Mouse (Mus musculus): ENCODE data around the gene Gm49384. TPM values are rescaled to one million over a fixed set of nuclear protein-coding genes. Genes with fewer than 3 reads are reported as not detected.

Gene Gm49384
- total RNA-seq (2022): 1 to 10 TPM; 2.3 to 4.1 (median 3.3) TPM

DNA sequence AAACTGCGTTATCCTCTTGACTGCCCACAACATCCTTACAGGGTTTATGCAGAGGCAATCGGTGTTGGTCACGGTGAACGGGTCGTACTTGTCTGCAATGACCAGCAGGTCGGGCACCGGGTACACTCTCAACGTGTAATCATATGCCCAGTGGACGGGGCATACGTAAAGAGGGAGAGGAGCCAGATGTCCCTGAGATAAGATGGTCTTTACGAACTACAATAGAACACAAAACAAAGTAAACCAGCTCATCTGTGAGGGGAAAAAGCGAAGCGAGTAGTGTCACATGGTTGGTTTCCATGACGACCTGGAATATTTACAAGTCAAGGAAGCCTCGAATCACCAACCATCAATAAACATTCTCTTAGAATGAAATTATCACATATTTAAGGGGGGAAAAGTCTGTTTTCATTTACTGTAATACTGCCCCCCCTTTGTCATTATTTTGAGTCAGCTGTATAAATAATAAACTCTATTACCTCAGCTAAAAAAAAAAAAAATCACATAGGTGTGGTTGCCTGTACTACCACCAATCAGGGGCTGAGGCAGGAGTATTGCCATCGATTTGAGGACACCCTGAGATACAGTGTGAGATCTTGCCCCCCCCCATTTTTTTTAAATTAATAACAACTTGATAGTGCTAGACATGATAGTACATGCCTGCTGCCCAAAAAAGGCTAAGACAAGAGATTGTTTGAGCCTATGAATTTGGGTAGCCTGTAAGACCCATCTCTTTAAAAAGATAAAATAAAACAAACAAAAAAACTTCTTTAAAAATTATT is at the start of gene Gm49384:
Gm49384 (minus strand) TSS at position 216 of the 782 bp plus-strand sequence.
- DNase-seq (ENCODE audit: low spot score): no peak

DNA sequence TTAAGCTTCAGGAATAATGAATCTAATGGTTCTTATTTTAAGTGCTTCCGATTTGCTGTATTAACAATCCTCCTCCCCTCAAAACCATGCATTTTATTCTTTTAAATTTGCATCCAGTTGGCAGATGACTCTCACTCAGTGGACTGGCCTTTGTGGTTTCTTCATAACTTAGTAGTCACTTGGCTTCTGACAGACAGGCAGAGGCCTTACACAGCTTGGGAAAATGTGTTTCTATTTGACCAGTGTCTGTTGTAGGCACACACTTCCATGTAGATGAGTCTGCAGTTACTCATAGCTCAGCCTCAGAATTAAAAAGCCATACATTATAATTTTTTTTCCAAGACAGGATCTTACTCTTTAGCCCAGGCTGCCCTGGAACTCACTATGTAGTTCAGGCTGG is 49.7 kb upstream of the Gm49384 start:
- no peak for DNase-seq (ENCODE audit: low spot score)

DNA sequence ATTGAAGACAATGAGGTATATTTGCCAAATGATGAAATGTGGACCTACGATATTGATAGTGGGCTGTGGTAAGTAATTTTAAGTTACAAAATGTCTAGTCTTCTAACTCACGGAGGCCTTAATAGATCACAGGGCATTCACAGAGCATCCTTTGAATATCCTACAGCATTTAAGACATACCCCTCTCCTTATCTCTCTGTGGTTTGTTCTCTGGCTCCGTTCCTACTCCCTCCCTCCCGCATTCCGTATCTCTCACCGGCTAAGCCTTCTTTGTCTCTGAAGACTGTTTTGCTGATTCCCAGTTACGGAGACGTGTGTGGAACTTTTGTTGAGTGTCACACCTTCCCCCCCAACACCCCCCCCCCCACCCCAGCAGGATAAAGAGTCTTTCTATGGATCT is 46.7 kb upstream of the Gm49384 start:
- DNase-seq (ENCODE audit: low spot score): no peak

DNA sequence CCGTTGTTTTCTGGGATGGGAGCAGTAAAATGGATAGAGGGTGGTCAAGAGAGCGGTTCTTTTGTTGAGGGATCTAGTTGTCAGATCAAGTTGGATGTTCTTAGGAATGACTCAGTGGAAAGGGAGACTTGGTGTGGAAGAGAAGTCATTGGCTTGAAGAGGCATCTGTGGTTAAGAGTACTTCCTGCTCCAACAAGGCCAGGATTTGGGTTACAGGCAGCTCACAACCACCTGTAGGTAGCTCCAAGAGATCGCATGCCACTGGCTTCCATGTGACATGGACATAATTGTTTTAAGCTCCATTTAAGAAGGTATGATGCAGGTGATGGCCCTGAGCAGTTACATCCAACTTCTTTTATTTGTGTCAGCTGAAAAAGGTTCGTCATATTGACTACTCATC is 45.7 kb upstream of the Gm49384 start:
- DNase-seq (ENCODE audit: low spot score): no peak

DNA sequence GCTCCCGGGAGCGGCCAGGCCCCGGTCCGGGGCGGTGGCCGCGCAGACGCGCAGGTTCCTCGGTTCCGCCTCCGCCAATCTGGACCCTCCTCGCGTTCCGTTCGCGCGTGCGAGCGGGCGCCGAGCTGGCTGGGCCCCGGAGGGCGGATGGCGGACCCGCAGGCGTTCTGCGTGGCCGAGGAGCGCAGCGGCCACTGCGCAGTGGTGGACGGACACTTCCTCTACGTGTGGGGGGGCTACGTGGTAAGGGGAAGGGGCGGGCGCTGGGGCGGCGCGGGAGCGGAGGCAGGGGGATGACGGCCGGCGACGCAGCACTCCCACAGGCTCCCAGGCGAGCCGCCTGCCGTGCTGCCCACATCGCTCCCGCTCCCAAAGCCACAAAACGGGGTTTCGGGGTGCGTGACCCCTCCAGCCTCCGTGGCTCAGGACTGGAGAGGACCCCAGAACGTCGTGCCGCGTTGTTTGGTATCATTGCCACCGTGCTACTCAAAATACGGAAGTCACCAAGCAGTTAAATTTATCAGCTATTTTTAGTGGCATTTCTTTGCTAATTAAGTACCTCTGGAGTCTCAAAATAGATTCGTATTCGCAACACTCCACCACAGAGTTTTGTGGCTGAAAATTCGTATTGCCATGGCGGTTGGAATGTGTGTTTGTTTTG is 37.8 kb upstream of the Gm49384 start:
- DNase-seq (ENCODE audit: low spot score): peak; percentile 48

DNA sequence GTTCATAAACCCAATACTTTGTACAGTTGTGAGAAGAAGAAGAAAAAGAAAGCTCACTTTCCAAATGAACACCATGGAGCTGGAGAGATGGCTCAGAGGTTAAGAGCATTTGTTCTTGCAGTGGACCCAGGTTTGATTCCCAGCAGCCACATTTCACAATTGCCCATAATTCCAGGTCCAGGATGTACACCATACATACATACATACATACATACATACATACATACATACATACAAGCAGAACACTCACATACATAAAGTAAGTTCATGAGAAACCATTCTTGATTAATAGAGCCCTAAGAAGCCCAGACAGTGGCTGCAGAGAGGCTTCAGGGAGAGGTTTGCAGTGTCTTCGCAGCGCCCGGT is 37.3 kb upstream of the Gm49384 start:
- DNase-seq (ENCODE audit: low spot score): no peak

DNA sequence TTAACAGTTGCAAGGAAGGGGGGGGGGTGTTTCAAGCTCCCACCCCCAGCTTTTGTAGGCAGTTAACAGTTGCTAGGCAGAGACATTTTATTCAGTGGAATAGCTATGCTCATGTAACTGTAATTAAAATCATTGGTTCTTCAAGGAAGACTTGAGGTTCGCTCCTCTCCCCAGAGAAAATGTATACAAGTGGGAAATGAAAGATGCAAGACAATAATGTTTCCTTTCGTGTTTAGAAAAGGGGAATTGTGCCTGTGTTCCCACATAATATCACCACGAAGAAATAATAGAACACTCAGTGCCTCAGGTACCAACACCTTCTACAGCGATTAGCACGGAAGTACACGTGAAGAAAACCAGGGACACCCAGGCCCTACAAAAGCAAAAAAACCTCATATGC is 36.8 kb upstream of the Gm49384 start, which contains the start of gene Klhdc1:
Klhdc1 (plus strand) TSS at position 301 of the 400 bp plus-strand sequence.
- DNase-seq (ENCODE audit: low spot score): no peak

DNA sequence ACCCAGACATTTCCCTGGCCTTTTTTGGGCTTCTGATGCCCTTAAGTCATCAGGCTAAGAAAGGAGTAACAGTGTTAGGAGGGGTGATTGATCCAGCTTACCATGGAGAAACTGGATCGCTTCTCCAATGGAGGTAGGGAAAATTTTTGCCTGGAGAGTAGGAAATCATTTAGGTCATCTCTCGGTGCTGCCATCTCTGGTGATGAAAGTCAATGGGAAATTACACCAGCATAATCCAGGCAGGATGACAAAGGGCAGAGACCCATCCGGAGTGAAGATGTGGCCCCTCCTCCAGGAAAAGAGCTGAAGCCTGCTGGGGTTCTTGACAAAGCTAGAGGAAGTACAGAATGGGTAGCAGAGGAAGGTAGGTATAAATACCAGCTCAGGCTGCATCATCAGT is 34.2 kb upstream of the Gm49384 start:
- no peak for DNase-seq (ENCODE audit: low spot score)

DNA sequence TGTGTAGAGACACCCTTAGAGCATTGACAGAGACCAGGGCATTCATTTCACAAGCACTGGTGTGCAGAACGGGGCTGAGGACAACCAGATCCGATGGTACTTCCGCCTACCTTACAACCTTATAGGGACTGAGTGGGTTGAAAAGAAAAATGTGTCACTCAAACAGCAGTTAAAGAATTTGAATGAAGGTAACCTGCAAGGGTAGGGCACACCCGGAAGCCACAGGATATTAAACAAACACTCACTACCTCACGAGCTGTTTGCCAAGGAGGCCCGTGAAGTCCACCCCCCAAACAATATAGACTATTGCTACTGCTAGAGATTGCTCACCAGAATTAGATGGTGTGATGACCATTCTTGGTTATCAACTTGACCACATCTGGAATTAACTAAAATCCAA is 31.7 kb upstream of the Gm49384 start:
- DNase-seq (ENCODE audit: low spot score): no peak

DNA sequence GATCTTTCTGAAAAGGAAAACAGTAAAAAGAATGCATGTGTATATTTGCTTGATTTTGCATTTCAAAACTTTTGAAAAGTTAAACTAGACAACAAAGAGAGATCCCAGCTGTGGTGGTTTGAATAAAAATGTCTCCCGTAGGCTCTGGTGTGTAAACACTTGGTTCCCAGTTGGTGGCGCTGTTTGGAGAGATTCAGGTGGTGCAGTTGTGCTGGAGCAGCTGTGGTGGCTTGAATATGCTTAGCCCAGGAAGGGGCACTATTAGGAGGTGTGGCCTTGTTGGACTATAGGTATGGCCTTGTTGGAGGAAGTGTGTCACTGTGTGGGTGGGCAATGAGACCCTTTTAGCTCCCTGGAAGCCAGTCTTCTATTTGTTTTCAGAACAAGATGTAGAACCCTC is 25.2 kb upstream of the Gm49384 start:
- no peak for DNase-seq (ENCODE audit: low spot score)

DNA sequence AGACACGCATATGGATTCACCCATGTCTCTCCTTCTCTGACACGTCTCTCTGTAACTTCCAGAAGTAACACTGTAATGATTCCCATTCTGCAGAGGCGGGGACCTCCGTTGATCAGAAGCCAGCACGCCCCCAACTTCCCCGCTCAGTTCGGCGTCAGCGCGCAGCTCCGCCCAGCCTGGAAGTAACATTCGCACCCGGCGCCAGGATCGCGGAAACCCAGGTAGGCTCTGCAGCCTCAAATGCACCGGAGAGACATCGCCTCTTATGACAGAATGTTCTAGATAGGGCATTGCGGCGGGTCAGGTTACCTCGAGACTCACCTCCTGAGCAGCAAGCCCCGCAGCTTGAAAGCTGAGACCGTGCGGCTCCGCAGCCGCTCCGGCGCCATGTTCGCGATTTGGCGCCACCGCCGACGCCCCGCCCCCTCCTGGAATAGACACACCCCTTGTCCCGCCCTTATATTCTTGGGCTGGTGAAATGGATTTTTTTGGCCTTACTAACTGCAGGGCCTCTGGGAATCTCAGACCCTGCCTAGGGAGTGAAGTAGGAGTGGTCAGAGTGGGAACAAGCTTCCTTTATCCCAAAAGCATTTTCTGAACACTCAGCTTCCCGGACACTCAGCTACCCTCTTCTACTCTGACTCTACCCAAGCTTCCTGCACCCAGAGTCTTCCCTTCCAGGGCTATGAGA is 23.9 kb upstream of the Gm49384 start, which contains the start of gene Pole2:
Pole2 (minus strand) TSS at position 420 of the 691 bp plus-strand sequence.
- DNase-seq (ENCODE audit: low spot score): peak; percentile 90

DNA sequence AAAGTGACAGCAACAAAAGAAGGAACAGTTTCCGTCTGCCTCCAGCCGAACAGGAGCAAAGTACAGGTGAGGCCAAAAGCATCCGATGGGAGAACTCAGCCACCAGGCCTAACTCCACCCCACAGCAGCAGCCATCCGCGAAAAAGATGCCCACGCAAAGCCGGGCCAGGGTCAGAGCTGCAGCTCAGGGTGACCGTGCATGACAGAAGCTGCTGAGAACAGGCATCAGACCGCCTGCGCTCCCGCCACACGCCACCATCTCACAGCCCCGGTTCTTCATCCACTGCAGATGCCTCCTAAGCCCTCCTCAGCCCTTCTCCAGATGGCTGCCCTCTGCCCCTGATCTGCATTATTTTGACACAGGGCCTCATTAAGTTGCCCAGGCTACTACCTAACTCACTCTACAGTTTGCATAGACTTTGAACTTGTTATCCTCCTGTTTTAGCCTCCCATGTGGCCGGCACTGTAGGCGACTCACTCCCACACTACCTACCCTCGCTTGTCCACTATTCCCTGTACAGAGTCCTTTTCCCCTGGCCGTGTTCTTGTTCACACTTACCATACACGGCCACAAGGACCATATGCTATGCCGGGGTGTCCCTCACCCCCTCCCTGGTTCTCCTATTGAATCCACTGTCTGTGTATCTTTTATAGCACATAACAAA is 16.7 kb upstream of the Gm49384 start:
- DNase-seq (ENCODE audit: low spot score): no peak

DNA sequence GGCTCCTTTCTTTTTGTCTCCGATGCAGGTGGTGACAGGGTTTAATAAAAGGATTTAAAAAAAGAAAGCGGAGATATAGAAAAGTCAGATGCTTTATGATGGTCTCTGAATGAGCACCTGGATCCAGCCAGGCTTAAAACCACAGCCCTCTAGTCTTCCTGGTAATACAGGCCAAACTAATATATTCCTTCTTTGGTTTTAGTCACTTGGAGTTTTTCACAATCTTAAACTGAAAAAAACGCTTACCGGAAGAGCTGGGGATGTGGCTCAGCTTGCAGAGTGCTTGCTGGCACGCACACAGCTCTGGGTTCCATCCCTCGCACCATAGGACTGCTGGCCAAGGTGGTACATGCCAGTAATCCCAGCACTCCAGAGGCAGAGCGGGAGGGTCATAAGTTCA is 12.5 kb upstream of the Gm49384 start:
- no peak for DNase-seq (ENCODE audit: low spot score)

DNA sequence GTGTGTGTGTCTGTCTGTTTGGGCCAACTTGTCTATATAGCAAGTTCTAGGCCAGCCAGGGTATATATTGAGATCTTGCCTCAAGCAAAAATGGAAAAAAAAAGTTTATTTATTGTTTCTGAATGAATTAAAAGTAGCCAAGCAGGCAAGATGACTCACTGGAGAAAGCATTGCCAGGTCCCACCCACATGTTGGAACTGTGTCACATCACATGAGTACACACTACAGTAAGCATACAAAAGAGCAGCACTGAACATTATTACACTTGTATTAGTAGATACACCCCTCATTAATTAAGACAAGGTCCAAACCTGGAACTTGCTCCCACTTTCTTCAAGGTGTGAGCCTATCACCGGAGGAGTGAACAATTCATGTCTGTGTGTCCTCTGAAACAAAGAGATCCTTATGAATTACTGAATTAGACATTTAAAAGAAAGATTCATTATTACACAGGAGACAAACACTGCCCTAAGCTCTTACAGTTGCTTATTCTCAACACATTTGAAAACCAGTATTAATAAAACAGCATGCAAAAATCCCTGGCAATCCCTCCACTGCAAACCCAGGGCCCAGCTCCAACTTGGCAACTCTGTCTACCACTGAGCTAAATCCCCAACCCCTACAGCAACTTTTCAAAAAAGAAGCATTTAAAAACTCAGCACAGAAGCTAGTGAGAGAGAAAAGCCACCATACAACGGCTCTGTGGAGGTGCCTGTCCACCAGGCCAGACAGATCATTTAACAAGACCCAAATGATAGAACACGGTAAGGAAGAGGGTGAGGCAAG is 11.1 kb upstream of the Gm49384 start:
- peak; percentile 74 for DNase-seq (ENCODE audit: low spot score)

DNA sequence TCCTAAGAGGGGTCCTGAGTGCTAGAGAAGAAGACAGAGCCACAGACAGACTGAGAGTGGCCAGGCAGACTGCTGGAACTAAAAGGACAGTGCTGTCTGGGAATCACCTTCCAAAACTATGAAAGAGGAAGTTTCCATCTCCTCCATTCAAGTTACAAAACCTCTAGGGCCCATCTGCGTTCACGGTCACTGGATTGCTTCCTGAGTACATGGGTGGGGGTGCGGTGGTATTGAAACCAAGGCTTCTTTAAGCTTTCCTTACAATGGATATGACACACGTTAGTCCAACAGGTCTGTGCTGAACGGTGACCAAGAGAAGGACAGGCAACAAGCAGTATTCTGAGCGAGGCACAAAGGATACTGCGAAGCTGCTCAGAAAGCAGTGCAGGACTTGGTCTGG is 10.3 kb upstream of the Gm49384 start:
- no peak for DNase-seq (ENCODE audit: low spot score)

DNA sequence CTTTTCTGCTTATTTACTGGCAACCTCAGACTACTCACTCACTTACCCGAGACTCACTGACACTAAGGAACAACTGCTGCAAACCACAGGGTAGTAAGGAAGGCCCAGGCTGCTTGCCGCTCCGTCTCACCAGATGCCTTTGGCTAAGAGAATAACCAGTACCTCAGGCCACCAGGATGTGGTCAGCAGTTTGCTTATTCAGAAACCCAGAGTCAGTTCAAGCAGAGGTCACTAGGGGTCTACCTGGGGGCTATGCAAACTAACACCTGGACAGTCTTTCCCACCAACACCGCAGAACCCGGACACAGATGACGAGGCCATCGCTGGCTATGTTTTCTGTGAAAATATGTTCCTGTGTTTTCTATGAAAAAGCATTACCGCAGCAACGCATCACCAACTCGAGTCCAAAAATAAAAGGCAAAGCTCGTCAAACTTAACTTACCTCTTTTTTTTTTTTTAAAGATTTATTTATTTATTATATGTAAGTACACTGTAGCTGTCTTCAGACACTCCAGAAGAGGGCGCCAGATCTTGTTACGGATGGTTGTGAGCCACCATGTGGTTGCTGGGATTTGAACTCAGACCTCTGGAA is 9.2 kb upstream of the Gm49384 start:
- no peak for DNase-seq (ENCODE audit: low spot score)

DNA sequence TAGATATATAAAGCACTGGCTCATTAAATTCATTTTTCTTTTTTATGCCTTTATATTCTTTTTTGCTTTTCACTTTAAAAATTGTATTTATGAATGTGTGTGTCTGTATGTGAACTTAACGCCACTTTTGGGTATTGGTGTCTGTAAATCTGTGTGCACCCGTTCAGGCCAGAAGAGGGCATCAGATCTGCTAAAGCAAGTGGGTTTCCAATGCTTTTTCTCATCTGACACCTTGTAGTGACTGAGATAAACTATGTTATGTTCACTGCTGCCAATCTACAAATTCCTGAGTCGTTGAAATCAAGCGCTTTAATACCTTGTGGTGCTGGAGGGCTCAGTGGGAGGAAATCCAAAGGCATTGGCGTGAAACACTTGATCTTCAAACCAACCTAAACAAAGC is 7.0 kb upstream of the Gm49384 start:
- DNase-seq (ENCODE audit: low spot score): no peak

DNA sequence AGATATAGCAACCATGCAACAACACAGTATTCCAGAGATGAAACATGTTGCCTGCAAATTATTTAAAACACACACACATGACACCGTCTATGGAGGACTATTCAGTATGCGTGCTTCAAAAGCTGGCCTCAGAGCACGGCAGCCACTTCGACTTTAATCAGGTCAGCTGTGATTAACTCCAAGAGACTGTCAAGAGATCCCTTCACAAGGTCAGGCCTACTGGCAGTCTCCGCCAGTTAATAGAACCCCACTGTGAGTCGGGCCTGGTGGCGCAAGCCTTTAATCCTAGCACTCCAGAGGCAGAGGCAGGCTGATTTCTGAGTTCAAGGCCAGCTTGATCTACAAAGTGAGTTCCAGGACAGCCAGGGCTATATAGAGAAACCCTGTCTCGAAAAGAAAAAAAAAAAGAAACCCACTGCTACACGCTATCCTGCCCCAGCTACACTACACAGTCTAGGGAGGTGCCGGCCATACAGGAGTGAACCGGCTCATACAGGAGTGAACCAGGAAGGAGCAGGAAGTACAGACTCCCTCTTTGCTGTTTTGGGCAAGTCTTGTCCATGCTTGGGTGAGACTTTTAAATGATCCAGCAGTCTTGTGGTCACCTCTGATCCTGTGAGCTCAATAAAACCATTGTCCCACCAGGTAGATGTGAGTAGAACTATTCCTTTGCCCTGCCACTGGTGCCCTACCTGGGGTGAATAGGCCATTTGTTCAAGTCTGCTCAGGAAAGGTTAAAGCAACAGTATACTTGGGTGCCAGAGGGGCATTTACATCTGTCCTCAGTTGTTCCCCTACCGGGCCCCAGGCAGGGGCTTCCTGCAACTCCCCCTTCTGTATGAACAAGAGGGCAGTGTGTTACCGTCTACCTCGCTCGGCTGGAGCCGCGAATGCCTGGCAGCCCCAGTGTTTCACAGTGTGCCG is 6.3 kb upstream of the Gm49384 start:
- no peak for DNase-seq (ENCODE audit: low spot score)

DNA sequence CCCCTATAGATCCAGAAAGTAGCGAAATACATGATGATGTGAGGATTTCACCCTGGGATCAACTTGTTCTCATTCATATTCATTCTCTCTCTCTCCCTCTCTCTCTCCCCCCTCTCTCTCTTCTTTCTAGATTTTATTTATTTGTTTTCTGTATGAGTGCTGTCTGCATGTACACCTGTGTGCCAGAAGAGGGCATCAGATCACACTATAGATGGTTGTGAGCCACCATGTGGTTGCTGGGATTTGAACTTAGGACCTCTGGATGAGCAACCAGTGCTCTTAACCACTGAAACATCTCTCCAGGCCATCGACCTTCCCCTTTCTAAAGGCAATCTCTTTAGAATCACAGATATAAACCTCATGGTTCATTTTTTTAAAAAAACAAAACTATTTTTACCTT is 4.5 kb upstream of the Gm49384 start:
- no peak for DNase-seq (ENCODE audit: low spot score)

DNA sequence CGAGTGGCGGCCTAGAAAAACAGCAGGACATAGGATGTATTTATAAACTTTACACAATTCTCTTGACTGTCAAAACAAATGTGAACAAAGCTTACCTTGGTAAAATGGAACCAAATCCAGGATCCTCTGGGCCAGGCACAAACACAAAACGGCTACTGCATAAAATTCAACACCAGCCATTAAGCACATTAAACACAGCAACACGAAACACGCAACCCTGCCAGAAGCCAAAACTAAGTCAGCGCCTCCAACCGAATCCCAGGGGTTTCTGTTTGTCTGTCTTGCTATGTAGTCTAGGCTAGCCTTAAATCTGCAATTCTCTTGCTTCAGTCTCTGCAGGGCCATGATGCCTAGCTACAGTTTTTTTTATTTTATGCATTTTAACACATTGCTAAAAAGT is 3.9 kb upstream of the Gm49384 start:
- DNase-seq (ENCODE audit: low spot score): no peak

Data from heart, adult 8-10 months (tissue).